Mouse (Mus musculus): ENCODE results near the gene Zfp423. TPM values are rescaled to one million over a fixed set of nuclear protein-coding genes. Genes with fewer than 3 reads are reported as not detected.

Zfp423 gene
- 5.4 and 5.7 TPM in 2 replicates for polyA plus RNA-seq (2015; fragmentation: Nextera tagmentation; extraction: Ambion mirVana)

GRCm38 (mm10) chr8:87959320-87959920 lies at the start of gene Zfp423:
TSS of gene Zfp423 (minus strand) at chr8:87959595.

Other genes starting within 250 kb of the Zfp423 start
- gene Cnep1r1, start 159.2 kb upstream of the Zfp423 start, polyA plus RNA-seq (2015; fragmentation: Nextera tagmentation; extraction: Ambion mirVana) = 39.7 and 44.2 TPM in 2 replicates
- gene Heatr3, start 178.3 kb upstream of the Zfp423 start, polyA plus RNA-seq (2015; fragmentation: Nextera tagmentation; extraction: Ambion mirVana) = 17.7 and 20.5 TPM in 2 replicates
- gene Tent4b, start 239.6 kb upstream of the Zfp423 start, polyA plus RNA-seq (2015; fragmentation: Nextera tagmentation; extraction: Ambion mirVana) = 3.6 and 4.1 TPM in 2 replicates

Measured in urinary bladder, postnatal 0 days (tissue).